Mouse (Mus musculus) embryonic facial prominence, embryonic 15.5 days (tissue): Measurements from ENCODE around the gene G6pc3. TPM values are rescaled to one million over a fixed set of nuclear protein-coding genes. Genes with fewer than 3 reads are reported as not detected.

Source experiments
- ATAC-seq: fragments of 200-750 bp; cut with Nextera tagmentation; 2 replicates; pipeline ENCODE4 v1.8.0; 2017; ENCODE audit warnings: low read depth, moderate TSS enrichment; ENCODE audit not compliant: insufficient number of reproducible peaks, low FRiP score, low TSS enrichment
- H3K27ac ChIP-seq: fragments of 300-500 bp; sonication (generic); replicated peaks from 2 replicates; pipeline ENCODE4 v1.5.1; 2015; ENCODE audit warnings: mild to moderate bottlenecking, inconsistent platforms
- H3K27me3 ChIP-seq: fragments of 300-500 bp; sonication (generic); 2 replicates; pipeline ENCODE4 v1.6.1; 2015; ENCODE audit warnings: inconsistent platforms
- H3K36me3 ChIP-seq: fragments of 300-500 bp; sonication (generic); 2 replicates; pipeline ENCODE4 v1.6.1; 2015; ENCODE audit warnings: mild to moderate bottlenecking, inconsistent platforms
- H3K4me1 ChIP-seq: fragments of 300-500 bp; sonication (generic); 2 replicates; pipeline ENCODE4 v1.6.1; 2015; ENCODE audit warnings: inconsistent platforms
- H3K4me2 ChIP-seq: fragments of 300-500 bp; sonication (generic); replicated peaks from 2 replicates; pipeline ENCODE4 v1.6.1; 2015; ENCODE audit warnings: mild to moderate bottlenecking, inconsistent platforms
- H3K4me3 ChIP-seq: fragments of 300-500 bp; sonication (generic); replicated peaks from 2 replicates; pipeline ENCODE4 v1.5.1; 2015; ENCODE audit warnings: mild to moderate bottlenecking, inconsistent platforms
- H3K9ac ChIP-seq: fragments of 300-500 bp; sonication (generic); 2 replicates; pipeline ENCODE4 v1.6.1; 2015; ENCODE audit warnings: inconsistent platforms
- H3K9me3 ChIP-seq: fragments of 300-500 bp; sonication (generic); replicated peaks from 2 replicates; pipeline ENCODE4 v1.6.1; 2016; ENCODE audit warnings: inconsistent platforms
- WGBS: fragments of 180-500 bp; shearing (Covaris S2); methylation state at CpG from one replicate; pipeline ENCODE4 v1.1.7; 2015; 5-methylcytosine and 5-hydroxymethylcytosine counted together
- polyA plus RNA-seq: library from polyadenylated mRNA; unstranded; fragments of >200 nt; fragmentation: Nextera tagmentation; extraction: Ambion mirVana; gene quantifications from 2 replicates; pipeline ENCODE4 v1.2.1, GENCODE M21; 2015

The G6pc3 gene
- polyA plus RNA-seq, 1 experiment from 2014 or later: 31.7 TPM

DNA sequence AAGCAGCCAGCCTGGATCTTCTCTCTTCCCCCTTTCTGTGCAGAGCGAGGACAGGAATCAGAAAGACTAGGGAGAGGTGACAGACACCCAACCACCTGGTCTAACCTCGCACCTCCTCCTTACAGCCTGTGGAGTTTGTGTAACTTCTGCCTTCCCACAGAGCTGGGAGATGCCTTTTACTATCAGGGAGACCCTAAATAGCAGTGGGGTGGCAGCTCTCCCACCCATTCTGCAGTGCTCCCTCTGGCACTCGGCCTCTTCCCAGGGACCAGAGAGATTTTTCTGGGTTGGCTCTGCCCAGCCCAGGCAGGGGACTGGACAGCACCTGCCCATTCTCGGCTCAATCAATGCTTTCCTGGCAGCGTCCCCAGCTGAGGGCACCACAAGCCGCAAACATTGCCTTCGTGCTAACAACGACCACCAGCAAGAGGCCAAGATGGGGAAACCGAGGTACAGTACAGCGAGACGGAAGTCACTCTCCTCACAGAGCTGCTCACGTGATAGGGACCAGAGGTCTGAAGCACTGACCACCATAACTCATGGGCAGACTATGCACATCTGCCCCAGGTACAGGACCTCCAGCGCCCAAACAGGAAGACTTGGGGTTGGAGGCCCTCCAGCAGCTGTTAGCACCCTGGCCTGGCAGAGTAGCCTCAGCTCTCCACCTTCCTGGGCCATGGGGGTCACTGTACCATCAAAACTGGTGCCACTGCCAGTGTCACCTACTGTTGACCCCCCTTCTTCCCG is 30.0 kb downstream of the G6pc3 start:
- Histone ChIP-seq H3K4me3 (peak overlapping the region; percentile 49), H3K9ac (no peak overlapping the region), H3K9me3 (no peaks in the 10 kb centered on the region), H3K27me3 (no peaks in the 10 kb centered on the region), H3K36me3 (peaks cover 13% of the 10 kb centered on the region; the same call in 1 of the 2 replicates), H3K4me2 (peak overlapping the region; percentile 86), H3K27ac (peak overlapping the region; percentile 88), H3K4me1 (peaks cover 100% of the 10 kb centered on the region)
- 61% methylated on average over 14 of the region's 14 CpGs for WGBS
- no peak for ATAC-seq

DNA sequence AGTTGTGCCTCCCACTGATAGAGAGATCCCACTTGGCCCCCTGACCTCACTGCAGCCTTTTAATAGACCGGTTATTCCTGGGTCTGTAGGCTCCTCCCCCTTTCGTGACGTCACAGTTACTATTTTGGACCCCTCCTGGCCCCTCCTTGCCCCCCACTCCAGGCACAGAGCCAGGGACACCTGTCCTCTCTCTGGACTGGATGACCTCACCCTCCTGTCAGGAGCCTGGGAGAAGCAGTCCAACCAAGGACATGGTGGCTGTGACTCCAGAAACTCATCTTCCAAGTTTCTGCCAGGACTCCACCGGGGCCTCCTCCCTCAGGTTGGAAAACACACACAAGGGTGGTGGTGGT is 30.6 kb downstream of the G6pc3 start:
- Histone ChIP-seq H3K27me3 (no peaks in the 10 kb centered on the region), H3K4me3 (no peak overlapping the region), H3K36me3 (peaks cover 13% of the 10 kb centered on the region; the same call in 1 of the 2 replicates), H3K27ac (peak overlapping the region; percentile 88), H3K9me3 (no peaks in the 10 kb centered on the region), H3K9ac (no peak overlapping the region), H3K4me1 (peaks cover 100% of the 10 kb centered on the region), H3K4me2 (0 out of 2 replicates have a peak overlapping the region, but pooled peaks have one; percentile 2)
- WGBS: 63% methylated on average over 4 of the region's 4 CpGs
- ATAC-seq: no peak

- Histone ChIP-seq H3K4me3 (no peak overlapping the region), H3K27me3 (no peaks in the 10 kb centered on the region), H3K27ac (peak overlapping the region; percentile 88), H3K9ac (no peak overlapping the region), H3K36me3 (peaks cover 13% of the 10 kb centered on the region; the same call in 1 of the 2 replicates), H3K4me1 (peaks cover 100% of the 10 kb centered on the region), H3K9me3 (no peaks in the 10 kb centered on the region), H3K4me2 (0 out of 2 replicates have a peak overlapping the region, but pooled peaks have one; percentile 2)
- WGBS: 56% methylated on average over 6 of the region's 6 CpGs
- no peak for ATAC-seq
Observed at GRCm38 (mm10) chr11:102220451-102220850, 31.0 kb downstream of the G6pc3 start.

GRCm38 (mm10) chr11:102221243-102221953 is 32.0 kb downstream of the G6pc3 start:
- WGBS: 85% methylated on average over 8 of the region's 8 CpGs
- ATAC-seq: no peak
- peak overlapping the region; percentile 88 for H3K27ac ChIP-seq
- peaks cover 13% of the 10 kb centered on the region; the same call in 1 of the 2 replicates for H3K36me3 ChIP-seq
- H3K4me2 ChIP-seq: no peak overlapping the region
- no peak overlapping the region for H3K9ac ChIP-seq
- H3K27me3 ChIP-seq: no peaks in the 10 kb centered on the region
- H3K9me3 ChIP-seq: no peaks in the 10 kb centered on the region
- peaks cover 100% of the 10 kb centered on the region for H3K4me1 ChIP-seq
- H3K4me3 ChIP-seq: no peak overlapping the region

DNA sequence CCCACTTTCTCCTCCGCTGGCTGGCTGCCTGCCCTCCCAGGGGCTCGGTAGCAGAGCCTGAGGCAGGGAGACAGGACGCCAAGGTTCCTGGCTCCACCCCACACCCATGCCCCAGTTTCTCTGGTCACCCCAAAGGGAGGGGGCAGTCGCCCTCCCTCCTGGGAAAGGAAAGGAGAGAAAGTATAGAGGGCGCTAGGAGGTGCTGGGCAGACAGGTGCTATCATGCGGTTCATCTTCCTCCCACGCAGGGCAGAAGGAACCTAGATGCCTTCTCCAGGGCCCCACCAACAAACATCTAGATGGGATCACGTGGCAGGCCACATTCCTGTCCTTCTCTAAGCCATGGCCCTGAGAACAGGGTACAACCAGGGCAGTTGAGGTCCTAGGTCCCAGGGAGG is 32.5 kb downstream of the G6pc3 start:
- Histone ChIP-seq H3K4me3 (no peak overlapping the region), H3K27ac (0 out of 2 replicates have a peak overlapping the region, but pooled peaks have one; percentile 88), H3K9me3 (no peaks in the 10 kb centered on the region), H3K36me3 (peaks cover 13% of the 10 kb centered on the region; the same call in 1 of the 2 replicates), H3K4me1 (peaks cover 100% of the 10 kb centered on the region), H3K27me3 (no peaks in the 10 kb centered on the region), H3K9ac (no peak overlapping the region), H3K4me2 (no peak overlapping the region)
- WGBS: 68% methylated on average over 8 of the region's 8 CpGs
- no peak for ATAC-seq

DNA sequence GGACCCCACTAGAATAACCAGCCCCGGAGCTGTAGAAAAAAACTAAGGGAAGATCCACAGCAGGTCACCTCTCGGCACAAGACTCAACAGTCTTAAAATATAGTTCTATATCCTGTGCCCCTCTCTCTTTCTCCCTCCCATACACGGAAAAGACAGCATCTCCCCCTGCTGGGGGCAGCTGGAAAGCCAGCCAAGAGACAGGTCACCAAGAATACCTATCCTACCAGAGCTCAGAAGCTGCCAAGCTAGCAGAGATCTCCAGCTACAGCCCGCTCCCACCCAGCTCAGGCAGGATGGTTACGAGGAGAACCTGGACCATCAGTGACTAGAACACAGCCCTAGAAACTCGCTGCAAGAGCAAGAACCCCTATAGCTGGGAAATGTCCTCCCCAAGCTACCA is 33.7 kb downstream of the G6pc3 start:
- 33% methylated on average over 6 of the region's 6 CpGs for WGBS

GRCm38 (mm10) chr11:102224686-102225085 is 35.3 kb downstream of the G6pc3 start:
- Histone ChIP-seq H3K9ac (no peak overlapping the region), H3K27ac (no peak overlapping the region), H3K4me2 (peak overlapping the region; percentile 29), H3K9me3 (no peaks in the 10 kb centered on the region), H3K36me3 (peaks cover 13% of the 10 kb centered on the region; the same call in 1 of the 2 replicates), H3K4me3 (peak overlapping the region; percentile 7; the same call in 1 of the 2 replicates), H3K4me1 (peaks cover 98% of the 10 kb centered on the region), H3K27me3 (no peaks in the 10 kb centered on the region)
- ATAC-seq: no peak
- WGBS: 17% methylated on average over 22 of the region's 22 CpGs

More for the DNA sequence above, 33.7 kb downstream of the G6pc3 start:
- peaks cover 13% of the 10 kb centered on the region; the same call in 1 of the 2 replicates for H3K36me3 ChIP-seq
- no peaks in the 10 kb centered on the region for H3K27me3 ChIP-seq
- H3K27ac ChIP-seq: no peak overlapping the region
- H3K9ac ChIP-seq: no peak overlapping the region
- no peak overlapping the region for H3K4me2 ChIP-seq
- no peak overlapping the region for H3K4me3 ChIP-seq
- H3K9me3 ChIP-seq: no peaks in the 10 kb centered on the region
- no peak for ATAC-seq
- peaks cover 100% of the 10 kb centered on the region for H3K4me1 ChIP-seq

GRCm38 (mm10) chr11:102225221-102225620 is 35.8 kb downstream of the G6pc3 start:
- Histone ChIP-seq H3K4me3 (no peak overlapping the region), H3K36me3 (peaks cover 13% of the 10 kb centered on the region; the same call in 1 of the 2 replicates), H3K27ac (no peak overlapping the region), H3K4me1 (peaks cover 92% of the 10 kb centered on the region), H3K27me3 (no peaks in the 10 kb centered on the region), H3K4me2 (peak overlapping the region; percentile 29; the same call in 1 of the 2 replicates), H3K9me3 (no peaks in the 10 kb centered on the region), H3K9ac (no peak overlapping the region)
- no peak for ATAC-seq
- 50% methylated on average over 5 of the region's 5 CpGs for WGBS

GRCm38 (mm10) chr11:102226067-102226978 is 36.9 kb downstream of the G6pc3 start:
- H3K4me2 ChIP-seq: peak overlapping the region; percentile 74
- no peaks in the 10 kb centered on the region for H3K9me3 ChIP-seq
- 73% methylated on average over 12 of the region's 12 CpGs for WGBS
- no peak overlapping the region for H3K9ac ChIP-seq
- H3K27me3 ChIP-seq: no peaks in the 10 kb centered on the region
- 0 out of 2 replicates have a peak overlapping the region, but pooled peaks have one; percentile 89 for H3K4me3 ChIP-seq
- H3K4me1 ChIP-seq: peaks cover 81% of the 10 kb centered on the region
- peak overlapping the region; percentile 92; the same call in 1 of the 2 replicates for H3K27ac ChIP-seq
- no peak for ATAC-seq
- peaks cover 5% of the 10 kb centered on the region; the same call in 1 of the 2 replicates for H3K36me3 ChIP-seq

DNA sequence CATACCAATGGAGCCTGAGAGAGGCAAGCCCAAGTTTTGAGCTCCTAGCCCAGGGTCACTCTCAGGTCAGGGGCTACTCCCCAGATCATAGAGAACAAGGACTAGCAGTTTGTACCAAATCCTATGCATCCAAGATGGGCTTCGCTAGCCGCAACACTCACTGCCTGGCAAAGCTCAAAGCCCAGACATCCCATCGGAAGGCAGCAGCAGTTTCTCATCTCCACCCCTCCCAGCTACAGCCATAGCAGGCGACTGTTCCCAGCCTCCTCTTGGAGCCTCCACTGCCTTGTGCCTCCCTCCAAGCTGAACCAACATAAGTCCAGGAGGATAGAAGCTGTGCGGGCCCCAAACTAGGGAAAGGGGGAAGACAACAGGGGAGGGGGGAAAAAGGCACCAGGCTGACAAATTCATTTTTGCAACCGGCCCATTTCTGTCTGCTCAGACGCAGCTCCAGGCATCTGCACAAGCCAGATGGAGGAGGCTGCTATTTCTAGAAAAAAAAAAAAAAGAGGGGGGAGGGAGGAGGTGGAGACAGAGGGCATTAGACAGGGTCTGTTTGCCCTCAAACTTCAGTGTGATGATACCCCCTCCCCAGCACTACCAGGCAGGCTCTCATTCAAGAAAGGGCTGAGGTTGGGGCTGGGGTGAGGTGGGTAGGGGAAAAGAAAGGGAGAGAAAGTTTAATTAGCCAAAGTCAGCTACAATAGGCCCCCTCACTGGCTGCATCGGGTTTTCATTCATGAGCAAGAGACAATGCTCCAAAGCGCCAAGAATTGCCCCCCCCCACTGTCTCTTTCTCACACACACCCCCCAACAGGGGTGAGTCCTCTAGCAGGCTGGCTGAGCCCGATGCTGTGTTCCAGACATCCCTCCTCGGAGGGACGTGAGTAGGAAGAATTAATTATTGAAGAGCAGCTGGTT is 38.1 kb downstream of the G6pc3 start:
- WGBS: 17% methylated on average over 12 of the region's 12 CpGs
- ATAC-seq: no peak
- H3K4me1 ChIP-seq: peaks cover 69% of the 10 kb centered on the region
- H3K36me3 ChIP-seq: peaks cover 4% of the 10 kb centered on the region; the same call in 1 of the 2 replicates
- H3K9ac ChIP-seq: no peak overlapping the region
- H3K27ac ChIP-seq: peak overlapping the region; percentile 92
- no peaks in the 10 kb centered on the region for H3K27me3 ChIP-seq
- peak overlapping the region; percentile 74 for H3K4me2 ChIP-seq
- H3K9me3 ChIP-seq: no peaks in the 10 kb centered on the region
- peak overlapping the region; percentile 89 for H3K4me3 ChIP-seq
